Mouse (Mus musculus) forebrain, embryonic 12.5 days (tissue): Measurements from ENCODE around the gene Pus1. TPM values are rescaled to one million over a fixed set of nuclear protein-coding genes. Genes with fewer than 3 reads are reported as not detected.

ENCODE experiments used
- ATAC-seq: fragments of 200-750 bp; cut with Nextera tagmentation; 2 replicates; pipeline ENCODE4 v1.8.0; 2017; ENCODE audit warnings: moderate TSS enrichment; ENCODE audit not compliant: low FRiP score
- H3K27ac ChIP-seq: fragments of 300-500 bp; sonication (generic); 2 replicates; pipeline ENCODE4 v1.5.1; 2016; ENCODE audit warnings: mild to moderate bottlenecking
- H3K27me3 ChIP-seq: fragments of 300-500 bp; sonication (generic); 2 replicates; pipeline ENCODE4 v1.6.1; 2016; ENCODE audit warnings: mild to moderate bottlenecking
- H3K36me3 ChIP-seq: fragments of 300-500 bp; sonication (generic); replicated peaks from 2 replicates; pipeline ENCODE4 v1.6.1; 2016; ENCODE audit warnings: mild to moderate bottlenecking
- H3K4me1 ChIP-seq: fragments of 300-500 bp; sonication (generic); 2 replicates; pipeline ENCODE4 v1.6.1; 2016
- H3K4me2 ChIP-seq: fragments of 300-500 bp; sonication (generic); 2 replicates; pipeline ENCODE4 v1.6.1; 2016; ENCODE audit warnings: mild to moderate bottlenecking, moderate library complexity
- H3K4me3 ChIP-seq: fragments of 300-500 bp; sonication (generic); replicated peaks from 2 replicates; pipeline ENCODE4 v1.5.1; 2016; ENCODE audit warnings: mild to moderate bottlenecking
- H3K9ac ChIP-seq: fragments of 300-500 bp; sonication (generic); 2 replicates; pipeline ENCODE4 v1.6.1; 2016; ENCODE audit warnings: mild to moderate bottlenecking
- H3K9me3 ChIP-seq: fragments of 300-500 bp; sonication (generic); 2 replicates; pipeline ENCODE4 v1.6.1; 2016
- WGBS: fragments of 180-500 bp; shearing (Covaris S2); methylation state at CpG from one replicate; pipeline ENCODE4 v1.1.7; 2016; 5-methylcytosine and 5-hydroxymethylcytosine counted together
- polyA plus RNA-seq: library from polyadenylated mRNA; unstranded; fragments of >200 nt; fragmentation: Nextera tagmentation; extraction: Ambion mirVana; gene quantifications from 2 replicates; pipeline ENCODE4 v1.2.1, GENCODE M21; 2016

Pus1 gene
- polyA plus RNA-seq, 1 experiment from 2014 or later, result 30.1 TPM

DNA sequence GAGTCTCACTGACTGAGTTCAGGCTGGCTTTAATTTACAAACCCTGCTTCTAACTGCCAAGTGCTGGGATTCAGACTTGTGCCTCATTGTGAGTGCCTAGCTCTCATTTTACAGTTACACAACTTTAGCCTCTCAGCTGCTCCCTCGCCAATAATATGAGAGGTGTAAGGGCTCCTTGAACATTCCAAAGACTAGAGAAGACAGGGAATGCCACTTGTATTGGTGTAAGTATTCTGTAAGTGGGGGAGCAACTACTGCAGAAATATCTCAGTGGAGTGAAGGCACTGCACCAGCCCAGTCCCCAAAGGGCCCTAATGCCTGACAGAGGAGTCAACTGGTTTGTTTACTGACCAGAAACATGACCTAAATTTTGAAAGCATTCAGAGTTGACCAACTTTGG, 52.6 kb downstream of the Pus1 start:
- 90% methylated on average over 1 of the region's 1 CpGs for WGBS
- Histone ChIP-seq H3K9me3 (no peaks in the 10 kb centered on the region), H3K4me3 (no peak overlapping the region), H3K27me3 (no peaks in the 10 kb centered on the region), H3K36me3 (peaks cover 85% of the 10 kb centered on the region), H3K9ac (no peak overlapping the region), H3K4me2 (no peak overlapping the region), H3K4me1 (no peaks in the 10 kb centered on the region), H3K27ac (no peak overlapping the region)
- ATAC-seq, result no peak

Other genes starting within 250 kb of the Pus1 start
- gene Galnt9, start 236.3 kb downstream of the Pus1 start, polyA plus RNA-seq, result 3.6 and 6.0 TPM in 2 replicates
- gene Noc4l, start 127.2 kb downstream of the Pus1 start, polyA plus RNA-seq, result 58.3 and 61.1 TPM in 2 replicates
- gene Ddx51, start 127.2 kb downstream of the Pus1 start, polyA plus RNA-seq, result 31.7 and 33.8 TPM in 2 replicates
- gene Ep400, start 9.9 kb downstream of the Pus1 start, polyA plus RNA-seq, result 70.3 and 70.9 TPM in 2 replicates
- 33.8 and 34.2 TPM in 2 replicates for gene Ulk1, start 29.4 kb upstream of the Pus1 start, polyA plus RNA-seq
- gene Hscb, start 59.1 kb upstream of the Pus1 start, polyA plus RNA-seq, result 19.4 and 20.6 TPM in 2 replicates
- gene Chek2, start 59.3 kb upstream of the Pus1 start, polyA plus RNA-seq, result 29.2 and 34.5 TPM in 2 replicates
- gene Ttc28, start 99.1 kb upstream of the Pus1 start, polyA plus RNA-seq, result 22.5 and 23.1 TPM in 2 replicates